Mouse (Mus musculus) testis, adult 2 months (tissue): ENCODE measurements around the gene Tiam1. TPM values are rescaled to one million over a fixed set of nuclear protein-coding genes. Genes with fewer than 3 reads are reported as not detected.

ENCODE experiments used
- H3K27ac ChIP-seq: fragments of 200-500 bp; 2 replicates; pipeline ENCODE4 v1.5.1; 2012; ENCODE audit warnings: low read depth, low read length; ENCODE audit not compliant: control insufficient read depth, insufficient read depth
- H3K27me3 ChIP-seq: fragments of 200-500 bp; 2 replicates; pipeline ENCODE4 v1.6.1; 2012; ENCODE audit warnings: mild to moderate bottlenecking, low read length, moderate library complexity; ENCODE audit not compliant: control insufficient read depth, insufficient read depth
- H3K36me3 ChIP-seq: fragments of 200-500 bp; 2 replicates; pipeline ENCODE4 v1.6.1; 2012; ENCODE audit warnings: mild to moderate bottlenecking, low read length; ENCODE audit not compliant: control insufficient read depth, insufficient read depth
- H3K4me1 ChIP-seq: fragments of 200-500 bp; 2 replicates; pipeline ENCODE4 v1.6.1; 2012; ENCODE audit warnings: low read length; ENCODE audit not compliant: control insufficient read depth, insufficient read depth
- H3K4me3 ChIP-seq: fragments of 200-500 bp; 2 replicates; pipeline ENCODE4 v1.5.1; 2012; ENCODE audit warnings: low read depth, mild to moderate bottlenecking, low read length, moderate library complexity, mixed read lengths; ENCODE audit not compliant: control insufficient read depth
- CTCF ChIP-seq: fragments of 200-500 bp; IDR thresholded peaks from 2 replicates; pipeline ENCODE4 v1.5.1; 2012; ENCODE audit warnings: low read depth, mild to moderate bottlenecking, inconsistent platforms, low read length, moderate library complexity; ENCODE audit not compliant: control insufficient read depth, insufficient read depth, insufficient replicate concordance
- POLR2A ChIP-seq: fragments of 200-500 bp; IDR thresholded peaks from 2 replicates; pipeline ENCODE4 v1.6.1; 2012; ENCODE audit warnings: low read depth, mild to moderate bottlenecking, inconsistent platforms, low read length, moderate library complexity; ENCODE audit not compliant: control insufficient read depth
- polyA plus RNA-seq: library from polyadenylated mRNA; depleted of rRNA; stranded (reverse); fragments of >200 nt; gene quantifications from 2 replicates; pipeline ENCODE4 v1.2.3, GENCODE M21; 2012

Gene Tiam1
- polyA plus RNA-seq, 1 experiment: 9.6 TPM

- Histone ChIP-seq H3K4me3 (no peak overlapping the region), H3K36me3 (no peaks in the 10 kb centered on the region), H3K27ac (no peak overlapping the region), H3K4me1 (peaks cover 3% of the 10 kb centered on the region), H3K27me3 (no peaks in the 10 kb centered on the region; the same call in 1 of the 2 replicates)
- TF ChIP-seq POLR2A: no peak
- no peak for TF ChIP-seq CTCF
Measured at GRCm38 (mm10) chr16:89958982-89959381, 184.6 kb downstream of the Tiam1 start.

GRCm38 (mm10) chr16:89958030-89958429 is 185.5 kb downstream of the Tiam1 start:
- H3K27me3 ChIP-seq: no peaks in the 10 kb centered on the region; the same call in 1 of the 2 replicates
- H3K36me3 ChIP-seq: no peaks in the 10 kb centered on the region
- no peak for TF ChIP-seq CTCF
- no peak for TF ChIP-seq POLR2A
- no peak overlapping the region for H3K27ac ChIP-seq
- H3K4me1 ChIP-seq: peaks cover 3% of the 10 kb centered on the region
- H3K4me3 ChIP-seq: no peak overlapping the region

GRCm38 (mm10) chr16:89954525-89954924 is 189.0 kb downstream of the Tiam1 start:
- TF ChIP-seq POLR2A: no peak
- no peak for TF ChIP-seq CTCF
- Histone ChIP-seq H3K27ac (no peak overlapping the region), H3K36me3 (no peaks in the 10 kb centered on the region), H3K4me3 (no peak overlapping the region), H3K27me3 (no peaks in the 10 kb centered on the region), H3K4me1 (peaks cover 3% of the 10 kb centered on the region)

GRCm38 (mm10) chr16:89954114-89954513 is 189.5 kb downstream of the Tiam1 start:
- Histone ChIP-seq H3K27ac (no peak overlapping the region), H3K4me1 (peaks cover 3% of the 10 kb centered on the region), H3K36me3 (no peaks in the 10 kb centered on the region), H3K4me3 (no peak overlapping the region), H3K27me3 (no peaks in the 10 kb centered on the region)
- no peak for TF ChIP-seq POLR2A

- Histone ChIP-seq H3K27ac (no peak overlapping the region), H3K27me3 (no peaks in the 10 kb centered on the region), H3K4me1 (no peaks in the 10 kb centered on the region), H3K4me3 (no peak overlapping the region), H3K36me3 (no peaks in the 10 kb centered on the region)
- TF ChIP-seq CTCF (no peak), POLR2A (no peak)
Measured at GRCm38 (mm10) chr16:89952821-89953220, 190.7 kb downstream of the Tiam1 start.

- H3K4me3 ChIP-seq: no peak overlapping the region
- no peaks in the 10 kb centered on the region for H3K4me1 ChIP-seq
- no peaks in the 10 kb centered on the region for H3K36me3 ChIP-seq
- H3K27ac ChIP-seq: no peak overlapping the region
- TF ChIP-seq POLR2A: no peak
- H3K27me3 ChIP-seq: no peaks in the 10 kb centered on the region
Measured at GRCm38 (mm10) chr16:89950754-89951153, 192.8 kb downstream of the Tiam1 start.

- Histone ChIP-seq H3K27me3 (no peaks in the 10 kb centered on the region), H3K36me3 (no peaks in the 10 kb centered on the region), H3K4me3 (no peak overlapping the region), H3K27ac (no peak overlapping the region), H3K4me1 (no peaks in the 10 kb centered on the region)
- TF ChIP-seq CTCF: no peak
- TF ChIP-seq POLR2A: no peak
Measured at GRCm38 (mm10) chr16:89950251-89950650, 193.3 kb downstream of the Tiam1 start.

- Histone ChIP-seq H3K4me3 (no peak overlapping the region), H3K27me3 (no peaks in the 10 kb centered on the region), H3K36me3 (no peaks in the 10 kb centered on the region), H3K27ac (no peak overlapping the region), H3K4me1 (no peaks in the 10 kb centered on the region)
- TF ChIP-seq POLR2A (no peak), CTCF (no peak)
Measured at GRCm38 (mm10) chr16:89948040-89948439, 195.5 kb downstream of the Tiam1 start.
